In the genomic region with DNA sequence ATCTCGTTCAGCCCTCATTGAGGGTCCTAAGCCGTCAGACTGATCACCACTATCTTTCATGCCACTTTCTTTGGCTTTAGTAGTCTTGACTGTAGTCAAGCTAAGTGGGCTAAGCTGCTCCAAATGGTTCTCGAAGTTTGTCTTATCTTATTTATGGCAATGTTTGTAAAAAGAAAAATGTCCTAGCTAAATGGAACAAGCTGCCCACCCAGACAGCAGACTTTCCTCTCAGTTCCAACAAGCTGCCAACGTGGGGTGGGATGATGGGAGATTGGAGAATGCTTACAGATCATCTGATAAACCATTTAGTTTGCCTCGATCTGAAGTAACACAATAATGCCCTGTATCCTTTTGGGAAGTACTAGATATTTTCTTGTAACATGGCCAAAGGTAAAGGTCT, we compare ENCODE assay signal across 30 mouse cellular contexts.
"Had no signal": no experiment of that assay in that cellular context is flagged by ENCODE, and none has a peak within 500 bp of the region (broad histone marks: within the 10 kb centered on the region; RNA-seq: fewer than 3 reads in every experiment).

No protein-coding gene starts in this region.

- H3K4me3 ChIP-seq: limb, embryonic 10.5 days; limb, embryonic 12.5 days; limb, embryonic 13.5 days; limb, embryonic 15.5 days; liver, embryonic 12.5 days; liver, embryonic 13.5 days; liver, embryonic 15.5 days; lung, embryonic 15.5 days; megakaryocyte, embryonic 14.5 days; midbrain, embryonic 10.5 days; midbrain, embryonic 12.5 days; midbrain, embryonic 13.5 days; midbrain, embryonic 15.5 days; myocyte; neural tube, embryonic 12.5 days had no signal

- H3K27ac ChIP-seq: limb, embryonic 10.5 days; limb, embryonic 15.5 days; liver, embryonic 12.5 days; liver, embryonic 13.5 days; liver, embryonic 14.5 days; liver, embryonic 15.5 days; lung, embryonic 15.5 days; macrophage; midbrain, embryonic 10.5 days; midbrain, embryonic 12.5 days; midbrain, embryonic 13.5 days; midbrain, embryonic 15.5 days; neural tube, embryonic 12.5 days had no signal

- DNase-seq: left cerebral cortex, postnatal 4 days; liver; liver, embryonic 13.5 days; liver, postnatal 0 days; lung, adult 18-20 months; lung, adult 2 months; lung, embryonic 14.5 days; lung, postnatal 10 days; lung, postnatal 14 days; lung, postnatal 36 days; lung, postnatal 4 days; midbrain, embryonic 14.5 days had no signal

- ATAC-seq: liver, embryonic 12.5 days; liver, postnatal 0 days; lung, postnatal 0 days; midbrain, embryonic 13.5 days; midbrain, embryonic 15.5 days; midbrain, embryonic 16.5 days had no signal
